Comparison of ENCODE assay signal across 8 mouse cellular contexts in the genomic region with DNA sequence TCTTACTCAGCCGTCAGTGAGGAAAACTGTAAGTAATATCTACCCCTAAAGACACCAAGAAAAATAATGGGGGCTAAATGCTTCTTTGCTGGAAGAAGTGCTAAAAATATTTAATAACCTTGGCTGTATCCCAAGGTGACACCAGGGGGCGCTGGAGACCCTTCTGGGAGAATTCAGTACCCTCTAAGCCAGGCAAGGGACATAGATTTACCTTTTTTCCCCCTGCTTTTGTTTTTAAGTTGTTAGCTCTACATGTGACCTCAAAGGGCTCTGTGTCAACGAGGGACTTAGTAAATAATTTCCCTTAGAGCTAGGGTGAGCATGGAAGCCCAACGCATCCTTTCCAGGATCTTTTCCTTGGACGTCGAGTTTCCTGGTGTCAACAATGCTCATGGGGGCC. TPM values are rescaled to one million over a fixed set of nuclear protein-coding genes. Genes with fewer than 3 reads are reported as not detected.
DNase-seq lines count a peak whose midpoint lies in the region; ATAC-seq and TF ChIP-seq lines count a peak whose summit lies in the region.

No protein-coding gene starts in this region.

- no peaks in the 10 kb centered on the region for H3K9me3 ChIP-seq in G1E (replicated peaks)

- DNase-seq in CD4-positive, CD25-positive, alpha-beta regulatory T cell, adult 2 months (ENCODE audit: low read depth, low spot score) = peak; percentile 49
- DNase-seq in G1E (ENCODE audit: low spot score) = peak; percentile 4
- peak; percentile 13 to 62 for DNase-seq in cerebellum, postnatal 25 days
- DNase-seq in gastrocnemius, postnatal 14 days = peak; percentile 62
- peak; percentile 89 to 91 for DNase-seq in kidney, postnatal 4 days
- DNase-seq in lung, postnatal 4 days = peak; percentile 63 to 78
- DNase-seq in right cerebral cortex, postnatal 14 days = peak; percentile 77

- H3K4me1 ChIP-seq in G1E (ENCODE audit: insufficient read depth, low read depth, low read length) = no peaks in the 10 kb centered on the region

- no peak overlapping the region for H3K4me3 ChIP-seq in G1E (ENCODE audit: low read depth, low read length)

- ATAC-seq in CD4-positive, CD25-positive, alpha-beta regulatory T cell, adult 4 months = no peak
- 0 out of 2 replicates have a peak, but pooled peaks have one; percentile 28 for ATAC-seq in G1E (ENCODE audit: extremely low read depth, insufficient number of reproducible peaks, low FRiP score, poor library complexity, severe bottlenecking)

- intact Hi-C loops in gastrocnemius, postnatal 14 days (cut with DNase I; ENCODE audit: low total_unique reads) = no loop called here

- H3K27me3 ChIP-seq in G1E (ENCODE audit: insufficient read depth, low read length) = no peaks in the 10 kb centered on the region

- TF ChIP-seq CTCF in G1E (IDR thresholded peaks at IDR 0.05; ENCODE audit: low read depth, low read length) = peak; percentile 68; the same call in 1 of the 2 replicates

- H3K36me3 ChIP-seq in G1E (replicated peaks) = no peaks in the 10 kb centered on the region

RNA-seq across cellular contexts. Expression of a gene that starts 2.6 kb away (rescaled TPM):
- not detected for polyA plus RNA-seq in CD4-positive, CD25-positive, alpha-beta regulatory T cell, adult 4 months (2017; shearing (Covaris generic))
- not detected in 2 replicates for total RNA-seq in G1E (2014; fragmentation: Nextera tagmentation)
- total RNA-seq in G1E (2017) = 0.16 and 0.35 TPM in 2 replicates
- 0.03 TPM in 1 of 2 replicates, not detected in the other for polyA plus RNA-seq in G1E (2012)
- 1 to 10 TPM; 3.9 to 7.8 TPM for total RNA-seq in gastrocnemius, postnatal 14 days (2021)

RNA-seq across cellular contexts. Expression of a gene that starts 29.5 kb away (rescaled TPM):
- polyA plus RNA-seq in CD4-positive, CD25-positive, alpha-beta regulatory T cell, adult 4 months (2017; shearing (Covaris generic)) = under 1 TPM; 0.22 to 0.72 TPM
- not detected in 2 replicates for total RNA-seq in G1E (2014; fragmentation: Nextera tagmentation)
- 0.35 and 0.82 TPM in 2 replicates for total RNA-seq in G1E (2017)
- polyA plus RNA-seq in G1E (2012) = not detected in 2 replicates
- 10 to 100 TPM; 16.2 to 23.7 TPM for total RNA-seq in gastrocnemius, postnatal 14 days (2021)

RNA-seq across cellular contexts. Expression of a gene that starts 41.4 kb away (rescaled TPM):
- not detected for polyA plus RNA-seq in CD4-positive, CD25-positive, alpha-beta regulatory T cell, adult 4 months (2017; shearing (Covaris generic))
- total RNA-seq in G1E (2014; fragmentation: Nextera tagmentation) (not detected in 2 replicates), G1E (2017) (0.11 TPM in 1 of 2 replicates, not detected in the other)
- polyA plus RNA-seq in G1E (2012) = not detected in 2 replicates
- not detected for total RNA-seq in gastrocnemius, postnatal 14 days (2021)

Comparison
In these comparisons a context has a peak if more than half of its experiments do, and no peak if none do; other contexts are left out.
1. DNase-seq: peak in every context shown above with its lines; median percentile 90 in kidney, postnatal 4 days; 77 in right cerebral cortex, postnatal 14 days; 70 in lung, postnatal 4 days; 62 in gastrocnemius, postnatal 14 days; 49 in CD4-positive, CD25-positive, alpha-beta regulatory T cell, adult 2 months; 38 in cerebellum, postnatal 25 days; 4 in G1E.
2. RNA of a gene that starts 29.5 kb away (total RNA-seq): 16.2 to 23.7 TPM in gastrocnemius, postnatal 14 days; 0.35 to 0.82 TPM in G1E; every median in the first group is over 4 times any median in the second.